Mouse (Mus musculus) embryonic facial prominence, embryonic 12.5 days (tissue): ENCODE results near the gene Rps6. TPM values are rescaled to one million over a fixed set of nuclear protein-coding genes. Genes with fewer than 3 reads are reported as not detected.

Experiments
- ATAC-seq: fragments of 200-750 bp; cut with Nextera tagmentation; 2 replicates; pipeline ENCODE4 v1.8.0; 2017; ENCODE audit not compliant: insufficient number of reproducible peaks, insufficient read depth, low FRiP score, low TSS enrichment
- H3K27ac ChIP-seq: fragments of 300-500 bp; sonication (generic); 2 replicates; pipeline ENCODE4 v1.5.1; 2016; ENCODE audit warnings: mild to moderate bottlenecking
- H3K27me3 ChIP-seq: fragments of 300-500 bp; sonication (generic); 2 replicates; pipeline ENCODE4 v1.6.1; 2016; ENCODE audit warnings: mild to moderate bottlenecking, moderate library complexity
- H3K36me3 ChIP-seq: fragments of 300-500 bp; sonication (generic); 2 replicates; pipeline ENCODE4 v1.6.1; 2016; ENCODE audit warnings: mild to moderate bottlenecking
- H3K4me1 ChIP-seq: fragments of 300-500 bp; sonication (generic); 2 replicates; pipeline ENCODE4 v1.6.1; 2016
- H3K4me2 ChIP-seq: fragments of 300-500 bp; sonication (generic); replicated peaks from 2 replicates; pipeline ENCODE4 v1.6.1; 2016; ENCODE audit warnings: mild to moderate bottlenecking, moderate library complexity
- H3K4me3 ChIP-seq: fragments of 300-500 bp; sonication (generic); 2 replicates; pipeline ENCODE4 v1.5.1; 2016; ENCODE audit warnings: mild to moderate bottlenecking
- H3K9ac ChIP-seq: fragments of 300-500 bp; sonication (generic); 2 replicates; pipeline ENCODE4 v1.6.1; 2016; ENCODE audit warnings: mild to moderate bottlenecking, moderate library complexity
- H3K9me3 ChIP-seq: fragments of 300-500 bp; sonication (generic); 2 replicates; pipeline ENCODE4 v1.6.1; 2016; ENCODE audit warnings: mild to moderate bottlenecking, moderate library complexity
- WGBS: fragments of 180-500 bp; shearing (Covaris S2); methylation state at CpG from one replicate; pipeline ENCODE4 v1.1.7; 2016; 5-methylcytosine and 5-hydroxymethylcytosine counted together
- polyA plus RNA-seq: library from polyadenylated mRNA; unstranded; fragments of >200 nt; fragmentation: Nextera tagmentation; extraction: Ambion mirVana; gene quantifications from 2 replicates; pipeline ENCODE4 v1.2.1, GENCODE M21; 2016

Rps6 gene
- polyA plus RNA-seq, 1 experiment from 2014 or later: 634 TPM

DNA sequence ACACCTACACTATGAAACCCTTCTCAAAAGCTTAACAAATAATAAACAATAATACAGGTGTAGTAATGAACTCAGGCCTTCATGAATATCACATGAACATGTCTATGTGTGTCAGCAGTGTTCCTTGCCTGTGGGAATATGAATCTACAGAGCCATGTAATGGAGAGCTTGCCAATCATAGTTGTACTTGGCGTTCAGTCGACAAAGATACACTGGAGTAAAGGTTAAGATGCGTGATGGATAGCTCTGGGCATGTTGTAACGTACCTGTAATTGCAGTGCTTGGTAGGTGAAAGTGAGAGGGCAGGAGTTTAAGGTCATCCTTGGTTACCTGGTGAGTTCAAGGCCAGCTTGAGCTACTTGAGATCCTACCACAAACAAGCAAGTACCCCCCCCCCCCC, 24.0 kb upstream of the Rps6 start:
- Histone ChIP-seq H3K27me3 (peaks cover 6% of the 10 kb centered on the region; the same call in 1 of the 2 replicates), H3K9me3 (no peaks in the 10 kb centered on the region), H3K4me1 (no peaks in the 10 kb centered on the region), H3K4me2 (no peak overlapping the region), H3K9ac (no peak overlapping the region), H3K4me3 (no peak overlapping the region), H3K36me3 (no peaks in the 10 kb centered on the region), H3K27ac (no peak overlapping the region)
- ATAC-seq: no peak
- WGBS: 81% methylated on average over 4 of the region's 4 CpGs

DNA sequence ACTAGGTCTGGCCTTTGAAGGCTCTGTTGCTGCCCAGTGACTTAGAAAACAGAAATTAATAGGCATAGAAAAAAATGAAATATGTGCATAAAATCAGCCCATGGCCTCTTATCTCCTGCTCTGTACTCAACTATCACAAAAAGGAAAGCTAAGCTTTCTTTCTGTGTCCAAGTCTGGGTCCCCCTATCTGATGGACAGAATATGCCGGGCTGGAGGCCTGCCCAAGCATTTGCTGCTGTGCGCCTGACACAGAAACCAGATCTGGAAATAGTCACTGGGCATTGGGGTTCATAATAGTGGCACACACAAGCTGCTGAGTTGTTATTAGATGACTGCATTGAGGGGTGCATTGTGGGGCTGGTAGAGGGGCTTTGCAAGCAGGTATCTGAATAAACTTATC, 22.3 kb upstream of the Rps6 start:
- Histone ChIP-seq H3K4me2 (no peak overlapping the region), H3K9ac (no peak overlapping the region)
- WGBS: 94% methylated on average over 2 of the region's 2 CpGs

DNA sequence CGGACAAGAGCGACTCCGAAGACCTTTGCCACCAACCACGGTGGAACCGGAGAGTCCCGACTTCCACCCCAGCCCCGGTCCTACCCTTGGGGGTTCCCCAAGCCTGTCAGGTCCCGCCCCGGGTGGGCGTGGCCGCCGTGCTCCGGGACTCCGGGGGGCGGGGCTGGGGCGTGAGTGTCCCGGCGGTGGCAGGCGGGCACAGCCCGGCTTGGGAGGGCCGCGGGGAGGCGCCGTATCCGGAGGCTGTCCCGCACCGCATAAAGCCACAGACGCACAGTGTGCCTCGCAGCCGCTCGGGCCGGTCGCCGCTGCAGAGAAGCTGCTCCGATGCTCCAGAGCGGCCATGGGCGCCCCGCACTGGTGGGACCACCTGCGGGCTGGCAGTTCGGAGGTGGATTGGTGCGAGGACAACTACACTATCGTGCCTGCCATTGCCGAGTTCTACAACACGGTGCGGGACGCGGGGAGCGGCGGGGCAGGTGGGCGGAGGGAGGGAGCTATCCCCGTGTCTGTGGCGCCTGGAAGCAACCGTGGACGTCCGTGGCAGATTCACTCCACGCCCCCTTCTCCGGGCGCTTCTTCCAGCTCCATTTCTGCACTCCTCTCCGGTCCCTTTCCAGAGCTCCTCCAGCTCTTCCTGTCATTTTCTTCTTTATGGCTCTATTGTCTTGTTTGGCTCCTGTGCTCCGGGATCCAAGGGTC, 17.1 kb upstream of the Rps6 start, which contains the start of gene Acer2:
Acer2 (plus strand) TSS at position 251 of the 702 bp plus-strand sequence.
- Histone ChIP-seq H3K4me1 (no peaks in the 10 kb centered on the region), H3K27ac (no peak within 1 kb of the TSS), H3K36me3 (no peaks in the 10 kb centered on the region), H3K9ac (peak within 1 kb of the TSS; percentile 65), H3K9me3 (no peaks in the 10 kb centered on the region), H3K27me3 (peaks cover 15% of the 10 kb centered on the region; the same call in 1 of the 2 replicates), H3K4me3 (peak within 1 kb of the TSS; percentile 66), H3K4me2 (peak within 1 kb of the TSS; percentile 95)
- ATAC-seq: peak; percentile 94
- under 1% methylated on average over 59 of the region's 60 CpGs for WGBS

More for the DNA sequence above, 22.3 kb upstream of the Rps6 start:
- Histone ChIP-seq H3K27ac (no peak overlapping the region), H3K27me3 (peaks cover 13% of the 10 kb centered on the region; the same call in 1 of the 2 replicates), H3K4me3 (no peak overlapping the region), H3K4me1 (no peaks in the 10 kb centered on the region), H3K9me3 (no peaks in the 10 kb centered on the region), H3K36me3 (no peaks in the 10 kb centered on the region)
- no peak for ATAC-seq

DNA sequence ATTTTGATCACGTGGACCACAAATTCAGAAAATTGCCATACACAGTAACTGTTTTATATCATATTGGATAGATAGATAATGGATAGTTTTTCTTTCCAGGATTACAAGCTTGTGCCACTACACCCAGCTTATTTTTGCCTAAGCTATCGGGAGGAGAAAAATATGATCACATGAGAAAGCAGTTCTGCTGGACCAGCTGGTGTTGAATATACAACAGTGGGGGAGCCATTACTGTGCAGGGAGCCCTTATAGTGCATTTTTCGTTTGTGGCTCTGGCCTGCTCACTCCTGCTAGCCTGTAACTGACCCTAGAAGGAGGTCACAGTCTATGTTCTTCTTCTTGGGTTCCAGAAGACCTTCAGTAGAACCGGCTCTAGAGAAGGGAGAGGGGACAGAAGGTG, 15.9 kb upstream of the Rps6 start:
- WGBS: 54% methylated on average over 4 of the region's 4 CpGs
- Histone ChIP-seq H3K27me3 (peaks cover 15% of the 10 kb centered on the region; the same call in 1 of the 2 replicates), H3K36me3 (no peaks in the 10 kb centered on the region), H3K9ac (no peak overlapping the region), H3K27ac (no peak overlapping the region), H3K4me3 (no peak overlapping the region), H3K4me1 (no peaks in the 10 kb centered on the region), H3K4me2 (no peak overlapping the region), H3K9me3 (no peaks in the 10 kb centered on the region)
- no peak for ATAC-seq

GRCm38 (mm10) chr4:86871988-86872387, 14.8 kb upstream of the Rps6 start:
- no peak for ATAC-seq
- Histone ChIP-seq H3K4me1 (no peaks in the 10 kb centered on the region), H3K36me3 (no peaks in the 10 kb centered on the region), H3K4me2 (no peak overlapping the region), H3K27ac (no peak overlapping the region), H3K9ac (no peak overlapping the region), H3K4me3 (no peak overlapping the region), H3K27me3 (peaks cover 15% of the 10 kb centered on the region; the same call in 1 of the 2 replicates), H3K9me3 (no peaks in the 10 kb centered on the region)

GRCm38 (mm10) chr4:86864087-86864486, 6.9 kb upstream of the Rps6 start:
- 80% methylated on average over 5 of the region's 5 CpGs for WGBS
- H3K9me3 ChIP-seq: no peaks in the 10 kb centered on the region
- no peak overlapping the region for H3K27ac ChIP-seq
- no peak for ATAC-seq
- H3K4me3 ChIP-seq: no peak overlapping the region
- no peak overlapping the region for H3K4me2 ChIP-seq
- H3K4me1 ChIP-seq: no peaks in the 10 kb centered on the region
- no peaks in the 10 kb centered on the region for H3K27me3 ChIP-seq
- H3K9ac ChIP-seq: no peak overlapping the region
- no peaks in the 10 kb centered on the region for H3K36me3 ChIP-seq

DNA sequence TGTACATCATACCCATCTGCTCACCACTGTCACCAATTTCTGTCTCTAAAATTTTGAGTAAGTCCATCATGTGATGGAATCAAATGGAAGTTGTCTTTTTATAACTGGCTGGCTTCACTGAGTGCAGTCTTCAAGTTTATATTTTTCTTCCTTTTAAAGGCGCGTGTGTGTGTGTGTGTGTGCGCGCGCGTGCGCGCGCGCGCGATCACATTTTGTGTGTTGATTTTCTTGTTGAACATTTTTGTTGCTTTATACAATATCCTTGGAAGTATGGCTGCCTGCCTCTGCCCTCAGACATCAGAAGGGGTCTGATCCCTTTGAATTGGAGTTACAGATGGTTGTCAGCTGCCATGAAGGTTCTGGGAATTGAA, 843 bp upstream of the Rps6 start:
- H3K4me3 ChIP-seq: peak overlapping the region; percentile 87
- H3K27ac ChIP-seq: no peak overlapping the region
- no peak for ATAC-seq
- peaks cover 24% of the 10 kb centered on the region for H3K36me3 ChIP-seq
- 57% methylated on average over 12 of the region's 12 CpGs for WGBS
- H3K4me2 ChIP-seq: peak overlapping the region; percentile 89
- no peaks in the 10 kb centered on the region for H3K9me3 ChIP-seq
- peak overlapping the region; percentile 65 for H3K9ac ChIP-seq
- no peaks in the 10 kb centered on the region for H3K27me3 ChIP-seq
- peaks cover 11% of the 10 kb centered on the region; the same call in 1 of the 2 replicates for H3K4me1 ChIP-seq

DNA sequence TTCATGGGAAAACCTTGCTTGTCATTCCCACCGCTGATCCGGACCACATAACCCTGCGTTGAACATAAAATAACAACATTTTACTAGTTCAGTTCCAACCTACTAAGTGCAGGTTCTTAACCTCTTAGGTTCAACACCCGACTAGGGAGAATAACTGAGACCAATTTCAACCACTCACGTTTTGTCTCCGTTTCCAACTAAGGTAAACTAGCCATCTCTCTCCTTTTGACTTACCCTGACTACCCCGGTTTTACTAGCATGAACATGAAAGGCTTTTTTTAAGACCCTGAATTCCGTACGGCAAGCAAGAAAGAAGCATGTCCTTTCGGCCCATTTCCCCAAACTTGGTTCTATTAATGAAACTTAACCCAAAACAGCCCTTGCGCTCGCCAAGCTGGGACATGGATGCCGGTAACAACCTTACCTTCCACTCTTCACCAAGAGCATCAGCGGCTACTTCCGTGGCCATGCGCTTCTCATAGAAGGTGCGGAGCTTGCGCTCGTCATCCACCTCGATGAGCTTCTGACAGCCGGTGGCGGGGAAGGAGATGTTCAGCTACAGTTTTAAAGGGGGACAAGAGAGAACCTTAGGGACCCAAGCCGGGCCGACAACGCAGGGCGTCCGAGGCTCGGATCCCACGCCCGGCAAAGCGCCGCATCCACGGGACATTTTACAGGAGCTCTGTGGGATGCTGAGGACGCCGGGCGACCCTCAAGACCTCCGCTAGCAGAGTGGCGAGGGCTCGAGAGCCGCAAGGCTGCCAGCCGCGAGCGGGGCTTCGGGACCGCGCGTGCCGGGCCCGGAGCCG, 704 bp downstream of the Rps6 start:
- whole genome bisulfite sequencing: 1% methylated on average over 50 of the region's 50 CpGs
- Histone ChIP-seq H3K4me1 (peaks cover 11% of the 10 kb centered on the region; the same call in 1 of the 2 replicates), H3K9me3 (no peaks in the 10 kb centered on the region), H3K4me3 (peak overlapping the region; percentile 87), H3K27ac (peak overlapping the region; percentile 96), H3K4me2 (peak overlapping the region; percentile 89), H3K36me3 (peaks cover 34% of the 10 kb centered on the region), H3K9ac (peak overlapping the region; percentile 98), H3K27me3 (no peaks in the 10 kb centered on the region)
- ATAC-seq: no peak

DNA sequence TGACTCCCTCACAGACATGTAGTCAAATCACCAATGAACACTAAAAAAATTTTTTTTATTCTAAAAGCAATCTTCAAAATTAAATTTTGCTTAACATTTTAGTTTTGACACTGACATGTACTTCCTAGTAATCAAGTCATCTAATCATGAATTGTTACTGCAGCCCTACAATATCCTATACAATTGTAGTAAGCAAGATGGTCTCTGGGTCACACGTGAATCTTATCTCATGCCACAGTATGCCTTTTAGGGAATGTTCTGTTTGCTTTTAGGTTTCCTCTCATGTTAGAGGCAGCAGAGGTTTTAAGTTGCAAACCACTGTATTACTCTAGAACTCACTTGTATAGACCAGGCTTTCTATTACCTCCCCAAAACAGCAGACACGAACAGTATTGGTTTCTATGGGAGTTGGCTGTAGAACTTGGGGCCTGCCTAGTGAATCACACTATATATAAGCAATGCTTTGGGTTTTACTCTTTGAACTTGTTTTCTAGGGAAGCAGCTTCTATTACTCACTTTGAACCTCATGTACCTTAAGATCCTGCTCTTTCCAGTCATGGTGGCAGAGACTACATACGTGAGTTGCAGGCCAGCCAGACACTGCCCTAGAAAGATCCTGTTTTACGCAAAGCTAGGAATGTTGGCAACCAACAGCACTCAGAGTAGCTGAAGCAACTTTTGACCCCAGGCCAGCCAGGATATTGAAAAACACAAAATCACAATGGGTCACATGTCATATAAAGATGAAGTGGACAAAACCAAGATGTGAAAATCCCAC, 4.2 kb downstream of the Rps6 start:
- no peak overlapping the region for H3K4me3 ChIP-seq
- 84% methylated on average over 4 of the region's 4 CpGs for WGBS
- no peaks in the 10 kb centered on the region for H3K9me3 ChIP-seq
- peaks cover 45% of the 10 kb centered on the region for H3K36me3 ChIP-seq
- H3K4me1 ChIP-seq: peaks cover 9% of the 10 kb centered on the region; the same call in 1 of the 2 replicates
- no peak overlapping the region for H3K4me2 ChIP-seq
- no peaks in the 10 kb centered on the region for H3K27me3 ChIP-seq
- no peak for ATAC-seq
- H3K27ac ChIP-seq: no peak overlapping the region
- H3K9ac ChIP-seq: no peak overlapping the region

DNA sequence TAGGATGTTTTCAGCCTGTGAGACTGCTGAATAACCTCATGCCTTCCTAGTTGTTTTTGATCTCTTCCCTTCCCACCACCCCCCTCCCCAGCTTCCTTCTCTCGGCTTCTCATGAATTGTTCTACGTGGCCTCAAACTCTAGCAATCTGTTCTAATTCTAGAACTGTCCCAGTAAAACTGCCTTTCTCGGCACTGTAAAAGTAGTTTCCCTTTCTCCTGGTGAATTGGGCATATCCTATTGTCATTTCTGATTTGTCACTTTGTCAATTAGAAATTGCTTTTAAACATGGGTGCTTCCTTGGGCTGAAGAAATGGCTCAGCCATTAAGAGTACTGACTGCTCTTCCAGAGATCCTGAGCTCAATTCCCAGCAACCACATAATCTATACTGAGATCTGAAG, 5.2 kb downstream of the Rps6 start:
- H3K36me3 ChIP-seq: peaks cover 49% of the 10 kb centered on the region
- no peak overlapping the region for H3K4me2 ChIP-seq
- H3K27ac ChIP-seq: no peak overlapping the region
- WGBS: 69% methylated on average over 3 of the region's 3 CpGs
- no peaks in the 10 kb centered on the region for H3K27me3 ChIP-seq
- H3K9ac ChIP-seq: no peak overlapping the region
- ATAC-seq: no peak
- H3K4me3 ChIP-seq: no peak overlapping the region
- H3K9me3 ChIP-seq: no peaks in the 10 kb centered on the region
- peaks cover 9% of the 10 kb centered on the region; the same call in 1 of the 2 replicates for H3K4me1 ChIP-seq

DNA sequence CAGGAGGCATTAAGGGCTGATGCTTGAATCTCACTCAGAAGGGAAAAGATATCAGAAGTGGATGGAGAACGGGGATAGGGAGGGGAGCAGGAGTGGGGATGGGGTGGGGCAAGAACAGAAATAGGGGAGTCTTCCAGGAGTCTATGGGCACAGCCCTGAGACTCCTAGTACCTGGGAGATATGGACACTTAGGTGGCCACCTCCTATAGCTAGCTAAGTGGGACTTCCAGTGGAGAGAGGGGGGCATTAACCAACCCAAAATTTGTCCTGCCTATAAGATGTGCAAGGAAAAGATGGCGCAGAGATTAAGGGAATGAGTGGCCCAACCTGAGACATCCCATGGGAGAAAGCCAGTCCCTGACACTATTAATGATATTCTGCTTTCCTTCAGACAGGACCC, 5.9 kb downstream of the Rps6 start:
- Histone ChIP-seq H3K9me3 (no peaks in the 10 kb centered on the region), H3K36me3 (peaks cover 52% of the 10 kb centered on the region)
- WGBS: 78% methylated on average over 2 of the region's 2 CpGs

More for the DNA sequence above, 5.9 kb downstream of the Rps6 start:
- ATAC-seq: no peak
- Histone ChIP-seq H3K9ac (no peak overlapping the region), H3K4me1 (peaks cover 9% of the 10 kb centered on the region; the same call in 1 of the 2 replicates), H3K4me3 (no peak overlapping the region), H3K4me2 (no peak overlapping the region), H3K27ac (no peak overlapping the region), H3K27me3 (no peaks in the 10 kb centered on the region)
